Mouse (Mus musculus): ENCODE measurements around the gene Adarb2. TPM values are rescaled to one million over a fixed set of nuclear protein-coding genes. Genes with fewer than 3 reads are reported as not detected.
"Not testable (repeated sequence)": the region's sequence is repeated elsewhere in the genome, so short reads cannot be mapped to it uniquely, and the experiment has no call there.

Gene Adarb2
- total RNA-seq, 1 experiment from 2014 or later: not detected

GRCm38 (mm10) chr13:8590460-8590859 lies 387.8 kb downstream of the Adarb2 start:
- no peak for DNase-seq

- DNase-seq: no peak
Observed at GRCm38 (mm10) chr13:8596977-8597646, 394.4 kb downstream of the Adarb2 start.

- DNase-seq: no peak
Observed at GRCm38 (mm10) chr13:8597647-8598017, 395.0 kb downstream of the Adarb2 start.

- DNase-seq: no peak
Observed at GRCm38 (mm10) chr13:8605645-8606044, 403.0 kb downstream of the Adarb2 start.

GRCm38 (mm10) chr13:8608040-8608439 lies 405.4 kb downstream of the Adarb2 start:
- DNase-seq: no peak

GRCm38 (mm10) chr13:8608918-8609317 lies 406.3 kb downstream of the Adarb2 start:
- not testable (repeated sequence) for DNase-seq

- DNase-seq: peak; percentile 53
Observed at GRCm38 (mm10) chr13:8610956-8611355, 408.3 kb downstream of the Adarb2 start.

GRCm38 (mm10) chr13:8612618-8613391 lies 410.1 kb downstream of the Adarb2 start:
- DNase-seq: no peak

- DNase-seq: no peak
Observed at GRCm38 (mm10) chr13:8616685-8617084, 414.0 kb downstream of the Adarb2 start.

- DNase-seq: no peak
Observed at GRCm38 (mm10) chr13:8622263-8622662, 419.6 kb downstream of the Adarb2 start.

- DNase-seq: no peak
Observed at GRCm38 (mm10) chr13:8629565-8629964, 426.9 kb downstream of the Adarb2 start.

- no peak for DNase-seq
Observed at GRCm38 (mm10) chr13:8631618-8632017, 429.0 kb downstream of the Adarb2 start.

GRCm38 (mm10) chr13:8632072-8632471 lies 429.4 kb downstream of the Adarb2 start:
- no peak for DNase-seq

- DNase-seq: no peak
Observed at GRCm38 (mm10) chr13:8633385-8634337, 431.0 kb downstream of the Adarb2 start.

- no peak for DNase-seq
Observed at GRCm38 (mm10) chr13:8642084-8642483, 439.4 kb downstream of the Adarb2 start.

GRCm38 (mm10) chr13:8643920-8644319 lies 441.3 kb downstream of the Adarb2 start:
- DNase-seq: no peak

GRCm38 (mm10) chr13:8644805-8645679 lies 442.4 kb downstream of the Adarb2 start:
- peak; percentile 9 for DNase-seq

- DNase-seq: no peak
Observed at GRCm38 (mm10) chr13:8649261-8649660, 446.6 kb downstream of the Adarb2 start.

- DNase-seq: no peak
Observed at GRCm38 (mm10) chr13:8664615-8665240, 462.1 kb downstream of the Adarb2 start.

- DNase-seq: no peak
Observed at GRCm38 (mm10) chr13:8677174-8677573, 474.5 kb downstream of the Adarb2 start.
